8 mouse cellular contexts compared by ENCODE assay signal in genomic region chr2:39008954-39009365, GRCm38 (mm10). TPM values are rescaled to one million over a fixed set of nuclear protein-coding genes. Genes with fewer than 3 reads are reported as not detected.
DNase-seq lines count a peak whose midpoint lies in the region; ATAC-seq and TF ChIP-seq lines count a peak whose summit lies in the region.

No protein-coding gene starts in this region.

- no peak for ATAC-seq in megakaryocyte, adult 5-6 weeks (ENCODE audit: poor library complexity, severe bottlenecking)
- no peak for ATAC-seq in limb, embryonic 14.5 days (ENCODE audit: low FRiP score, low read depth)
- ATAC-seq in midbrain, postnatal 0 days (ENCODE audit: low FRiP score): no peak

- DNase-seq in brain, embryonic 14.5 days (ENCODE audit: low read depth): peak; percentile 47
- peak; percentile 53 for DNase-seq in heart, postnatal 4 days
- DNase-seq in limb, embryonic 14.5 days (ENCODE audit: low spot score): no peak
- no peak for DNase-seq in midbrain, postnatal 0 days (ENCODE audit: low spot score)
- peak; percentile 79 for DNase-seq in thymus, postnatal 25 days
- DNase-seq in adrenal gland, adult 8-10 months: no peak

- H3K4me3 ChIP-seq in megakaryocyte, embryonic 14.5 days (replicated peaks): peak overlapping the region; percentile 97
- peak overlapping the region; percentile 86 for H3K4me3 ChIP-seq in limb, embryonic 14.5 days (replicated peaks; ENCODE audit: low read length)
- peak overlapping the region; percentile 76 for H3K4me3 ChIP-seq in midbrain, postnatal 0 days (ENCODE audit: low read depth, low read length)

- H3K27ac ChIP-seq in limb, embryonic 14.5 days (replicated peaks; ENCODE audit: low read depth, low read length): peak overlapping the region; percentile 82; the same call in 1 of the 2 replicates
- peak overlapping the region; percentile 91 for H3K27ac ChIP-seq in midbrain, postnatal 0 days (ENCODE audit: low read depth, low read length)

- H3K36me3 ChIP-seq in megakaryocyte, embryonic 14.5 days (replicated peaks; ENCODE audit: low read length): peaks cover 39% of the 10 kb centered on the region
- peaks cover 22% of the 10 kb centered on the region for H3K36me3 ChIP-seq in limb, embryonic 14.5 days (ENCODE audit: control insufficient read depth, insufficient read depth, low read length)
- peaks cover 10% of the 10 kb centered on the region; the same call in 1 of the 2 replicates for H3K36me3 ChIP-seq in midbrain, postnatal 0 days (ENCODE audit: insufficient read depth, low read length)

- TF ChIP-seq POLR2A in brain, embryonic 14.5 days (IDR thresholded peaks at IDR 0.05; ENCODE audit: borderline replicate concordance, extremely low read depth, insufficient read depth, insufficient read length, poor library complexity, severe bottlenecking): no peak
- no peak for TF ChIP-seq POLR2A in limb, embryonic 14.5 days (IDR thresholded peaks at IDR 0.05; ENCODE audit: borderline replicate concordance, extremely low read depth, insufficient read depth, insufficient read length)

- H3K4me1 ChIP-seq in megakaryocyte, embryonic 14.5 days: peaks cover 70% of the 10 kb centered on the region
- peaks cover 23% of the 10 kb centered on the region for H3K4me1 ChIP-seq in limb, embryonic 14.5 days (ENCODE audit: control insufficient read depth, insufficient read depth, low read length)
- peaks cover 15% of the 10 kb centered on the region for H3K4me1 ChIP-seq in midbrain, postnatal 0 days (ENCODE audit: insufficient read depth, low read length)

- no peaks in the 10 kb centered on the region for H3K27me3 ChIP-seq in megakaryocyte, embryonic 14.5 days (replicated peaks)
- no peaks in the 10 kb centered on the region for H3K27me3 ChIP-seq in limb, embryonic 14.5 days (ENCODE audit: control insufficient read depth, insufficient read depth, low read length)
- no peaks in the 10 kb centered on the region for H3K27me3 ChIP-seq in midbrain, postnatal 0 days (ENCODE audit: insufficient read depth, low read length)

- H3K9me3 ChIP-seq in megakaryocyte, embryonic 14.5 days: no peaks in the 10 kb centered on the region
- H3K9me3 ChIP-seq in limb, embryonic 14.5 days (ENCODE audit: control insufficient read depth, low read length): no peaks in the 10 kb centered on the region
- no peaks in the 10 kb centered on the region for H3K9me3 ChIP-seq in midbrain, postnatal 0 days (ENCODE audit: low read length)

- TF ChIP-seq CTCF in brain, embryonic 14.5 days (IDR thresholded peaks at IDR 0.05; ENCODE audit: borderline replicate concordance, extremely low read depth, insufficient read depth, insufficient read length): no peak
- TF ChIP-seq CTCF in midbrain, postnatal 0 days (IDR thresholded peaks at IDR 0.05): no peak

- 25% methylated on average over 3 of the region's 3 CpGs for WGBS in limb, embryonic 14.5 days
- 38% methylated on average over 3 of the region's 3 CpGs for WGBS in midbrain, postnatal 0 days

- peak overlapping the region; percentile 62 for H3K4me2 ChIP-seq in limb, embryonic 14.5 days (replicated peaks; ENCODE audit: low read depth, low read length, severe bottlenecking)
- peak overlapping the region; percentile 91 for H3K4me2 ChIP-seq in midbrain, postnatal 0 days (ENCODE audit: low read depth, low read length, poor library complexity, severe bottlenecking)

- peak overlapping the region; percentile 90 for H3K9ac ChIP-seq in limb, embryonic 14.5 days (ENCODE audit: low read depth, low read length, severe bottlenecking)
- H3K9ac ChIP-seq in midbrain, postnatal 0 days (replicated peaks; ENCODE audit: low read length, poor library complexity, severe bottlenecking): peak overlapping the region; percentile 91

RNA-seq across cellular contexts. Expression of gene Rpl35, which starts 3.5 kb away (rescaled TPM):
- 34.1 and 180 TPM in 2 replicates for polyA plus RNA-seq in megakaryocyte, embryonic 14.5 days (2012; ENCODE audit: insufficient read depth, low replicate concordance)
- 377 and 387 TPM in 2 replicates for total RNA-seq in megakaryocyte, adult 5-6 weeks (2015)
- 757 and 843 TPM in 2 replicates for total RNA-seq in megakaryocyte, adult 5-6 weeks (2017)
- polyA plus RNA-seq in brain, embryonic 14.5 days (2012; rRNA removed): 432 and 443 TPM in 2 replicates
- 100 to 1,000 TPM; 455 to 469 TPM for total RNA-seq in heart, postnatal 4 days (2021)
- 448 and 806 TPM in 2 replicates for polyA plus RNA-seq in limb, embryonic 14.5 days (2012; rRNA removed)
- polyA plus RNA-seq in limb, embryonic 14.5 days (2014; fragmentation: Nextera tagmentation; extraction: Ambion mirVana): 1,031 and 1,116 TPM in 2 replicates
- total RNA-seq in midbrain, postnatal 0 days (2014; rRNA removed): 82.4 and 110 TPM in 2 replicates
- polyA plus RNA-seq in midbrain, postnatal 0 days (2015; fragmentation: Nextera tagmentation; extraction: Ambion mirVana): 566 and 596 TPM in 2 replicates
- total RNA-seq in adrenal gland, adult 8-10 months (2022): 100 to 1,000 TPM; 431 to 487 (median 461) TPM

RNA-seq across cellular contexts. Expression of gene Arpc5l, which starts 3.8 kb away (rescaled TPM):
- 83.7 and 123 TPM in 2 replicates for polyA plus RNA-seq in megakaryocyte, embryonic 14.5 days (2012; ENCODE audit: insufficient read depth, low replicate concordance)
- total RNA-seq in megakaryocyte, adult 5-6 weeks (2015): 65.4 and 69.5 TPM in 2 replicates
- total RNA-seq in megakaryocyte, adult 5-6 weeks (2017): 38.7 and 49.5 TPM in 2 replicates
- polyA plus RNA-seq in brain, embryonic 14.5 days (2012; rRNA removed): 69.9 and 74.3 TPM in 2 replicates
- 10 to 100 TPM; 51.9 to 55.6 TPM for total RNA-seq in heart, postnatal 4 days (2021)
- 49.8 and 61.7 TPM in 2 replicates for polyA plus RNA-seq in limb, embryonic 14.5 days (2012; rRNA removed)
- 116 and 122 TPM in 2 replicates for polyA plus RNA-seq in limb, embryonic 14.5 days (2014; fragmentation: Nextera tagmentation; extraction: Ambion mirVana)
- 62.6 and 63.2 TPM in 2 replicates for total RNA-seq in midbrain, postnatal 0 days (2014; rRNA removed)
- 162 and 177 TPM in 2 replicates for polyA plus RNA-seq in midbrain, postnatal 0 days (2015; fragmentation: Nextera tagmentation; extraction: Ambion mirVana)
- 10 to 100 TPM; 86.2 to 93.4 (median 87.6) TPM for total RNA-seq in adrenal gland, adult 8-10 months (2022)

RNA-seq across cellular contexts. Expression of gene Wdr38, which starts 11.7 kb away (rescaled TPM):
- polyA plus RNA-seq in megakaryocyte, embryonic 14.5 days (2012; ENCODE audit: insufficient read depth, low replicate concordance): 0.44 TPM in 1 of 2 replicates, not detected in the other
- total RNA-seq in megakaryocyte, adult 5-6 weeks (2015): 0.29 and 0.34 TPM in 2 replicates
- 0.16 and 0.84 TPM in 2 replicates for total RNA-seq in megakaryocyte, adult 5-6 weeks (2017)
- 1.2 and 1.4 TPM in 2 replicates for polyA plus RNA-seq in brain, embryonic 14.5 days (2012; rRNA removed)
- under 1 TPM; 0.11 to 0.17 TPM for total RNA-seq in heart, postnatal 4 days (2021)
- 0.58 and 0.98 TPM in 2 replicates for polyA plus RNA-seq in limb, embryonic 14.5 days (2012; rRNA removed)
- 1.3 TPM in 2 replicates for polyA plus RNA-seq in limb, embryonic 14.5 days (2014; fragmentation: Nextera tagmentation; extraction: Ambion mirVana)
- 0.71 and 3.4 TPM in 2 replicates for total RNA-seq in midbrain, postnatal 0 days (2014; rRNA removed)
- 0.49 and 0.72 TPM in 2 replicates for polyA plus RNA-seq in midbrain, postnatal 0 days (2015; fragmentation: Nextera tagmentation; extraction: Ambion mirVana)
- total RNA-seq in adrenal gland, adult 8-10 months (2022): 1 to 10 TPM in 1 of 4 experiments, under 1 TPM in 3; 0.38 to 1.3 (median 0.64) TPM

RNA-seq across cellular contexts. Expression of gene Golga1, which starts 56.4 kb away (rescaled TPM):
- polyA plus RNA-seq in megakaryocyte, embryonic 14.5 days (2012; ENCODE audit: insufficient read depth, low replicate concordance): 0.32 TPM in 1 of 2 replicates, not detected in the other
- 10.4 and 11.8 TPM in 2 replicates for total RNA-seq in megakaryocyte, adult 5-6 weeks (2015)
- total RNA-seq in megakaryocyte, adult 5-6 weeks (2017): 22.1 and 24.6 TPM in 2 replicates
- 37.9 and 48.5 TPM in 2 replicates for polyA plus RNA-seq in brain, embryonic 14.5 days (2012; rRNA removed)
- 10 to 100 TPM; 20.0 to 22.4 TPM for total RNA-seq in heart, postnatal 4 days (2021)
- 36.7 and 37.9 TPM in 2 replicates for polyA plus RNA-seq in limb, embryonic 14.5 days (2012; rRNA removed)
- 30.9 and 32.3 TPM in 2 replicates for polyA plus RNA-seq in limb, embryonic 14.5 days (2014; fragmentation: Nextera tagmentation; extraction: Ambion mirVana)
- 22.2 and 33.4 TPM in 2 replicates for total RNA-seq in midbrain, postnatal 0 days (2014; rRNA removed)
- 27.2 and 27.5 TPM in 2 replicates for polyA plus RNA-seq in midbrain, postnatal 0 days (2015; fragmentation: Nextera tagmentation; extraction: Ambion mirVana)
- 10 to 100 TPM; 20.8 to 38.2 (median 28.3) TPM for total RNA-seq in adrenal gland, adult 8-10 months (2022)

Comparison
In these comparisons a context has a peak if more than half of its experiments do, and no peak if none do; other contexts are left out.
1. DNase-seq: peak in brain, embryonic 14.5 days (single experiment), heart, postnatal 4 days (single experiment) and thymus, postnatal 25 days (single experiment); none in limb, embryonic 14.5 days (single experiment), midbrain, postnatal 0 days (single experiment) and adrenal gland, adult 8-10 months (single experiment).
2. Peak in every context shown above with its lines, with median percentiles within 50 percentile points of each other: H3K4me3 ChIP-seq.